Mouse (Mus musculus) small intestine, adult 2 months (tissue): Measurements from ENCODE around the gene Abcd3. TPM values are rescaled to one million over a fixed set of nuclear protein-coding genes. Genes with fewer than 3 reads are reported as not detected.
A peak's percentile ranks its signal among the peaks of the same experiment; 100 is the strongest.

Source experiments
- H3K27ac ChIP-seq: fragments of 200-500 bp; 2 replicates; pipeline ENCODE4 v1.5.1; 2012; ENCODE audit warnings: low read depth, low read length, control low read depth, inconsistent platforms; ENCODE audit not compliant: insufficient read depth
- H3K27me3 ChIP-seq: fragments of 200-500 bp; 2 replicates; pipeline ENCODE4 v1.6.1; 2012; ENCODE audit warnings: mild to moderate bottlenecking, moderate library complexity, low read length, inconsistent platforms; ENCODE audit not compliant: control insufficient read depth, insufficient read depth
- H3K36me3 ChIP-seq: fragments of 200-500 bp; 2 replicates; pipeline ENCODE4 v1.6.1; 2012; ENCODE audit warnings: mild to moderate bottlenecking, low read length, control low read depth, inconsistent platforms; ENCODE audit not compliant: control insufficient read depth, insufficient read depth
- H3K4me1 ChIP-seq: fragments of 200-500 bp; 2 replicates; pipeline ENCODE4 v1.6.1; 2012; ENCODE audit warnings: low read length, inconsistent platforms, mixed read lengths; ENCODE audit not compliant: control insufficient read depth, insufficient read depth, insufficient read length
- H3K4me3 ChIP-seq: fragments of 200-500 bp; 2 replicates; pipeline ENCODE4 v1.5.1; 2012; ENCODE audit warnings: low read depth, mild to moderate bottlenecking, control low read depth, inconsistent platforms, low read length, moderate library complexity
- CTCF ChIP-seq: fragments of 200-500 bp; IDR thresholded peaks from 2 replicates; pipeline ENCODE4 v1.5.1; 2012; ENCODE audit warnings: low read depth, mild to moderate bottlenecking, control low read depth, inconsistent platforms, low read length, moderate library complexity, mixed read lengths; ENCODE audit not compliant: insufficient replicate concordance, insufficient read length; ENCODE audit errors: extremely low read depth
- POLR2A ChIP-seq: fragments of 200-500 bp; IDR thresholded peaks from 2 replicates; pipeline ENCODE4 v1.6.1; 2012; ENCODE audit warnings: low read depth, mild to moderate bottlenecking, control low read depth, inconsistent platforms, low read length, moderate library complexity
- WGBS: fragments of 180-500 bp; shearing (Covaris S2); methylation state at CpG from one replicate; pipeline ENCODE4 v1.1.7; 2018; 5-methylcytosine and 5-hydroxymethylcytosine counted together
- polyA plus RNA-seq: library from polyadenylated mRNA; depleted of rRNA; stranded (reverse); fragments of >200 nt; gene quantifications from 2 replicates; pipeline ENCODE4 v1.2.3, GENCODE M21; 2012

Abcd3 gene
- polyA plus RNA-seq, 1 experiment: 13.0 TPM

DNA sequence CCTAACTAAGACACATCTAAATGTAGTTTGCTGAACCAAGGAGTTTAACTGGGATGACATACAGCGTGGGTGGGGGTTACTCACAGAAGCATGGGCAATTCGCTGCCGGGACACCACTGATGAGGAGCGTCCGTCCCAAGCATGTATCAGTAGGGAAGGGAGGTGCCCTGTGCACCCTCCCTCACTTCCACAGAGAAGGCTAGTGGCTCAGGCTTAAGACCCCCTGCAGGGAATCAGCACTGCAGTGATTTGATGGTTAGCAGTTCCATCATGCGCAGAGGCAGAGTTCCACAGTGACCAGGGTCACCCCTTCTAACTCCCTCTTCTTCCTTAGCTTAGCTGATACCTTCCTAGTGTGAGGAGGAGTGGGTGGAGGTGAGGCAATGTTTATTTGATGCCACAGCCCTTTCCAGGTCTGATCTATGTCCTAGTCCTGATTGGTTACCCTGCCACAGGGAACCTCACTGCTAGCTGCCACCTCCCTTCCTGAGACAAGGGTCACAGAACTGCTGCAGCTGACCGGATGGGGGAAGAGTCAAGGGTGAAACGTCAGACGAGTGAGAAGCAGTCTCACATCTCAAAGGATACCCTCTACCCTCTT lies 76.3 kb downstream of the Abcd3 start:
- no peak for TF ChIP-seq CTCF
- no peak for TF ChIP-seq POLR2A
- Histone ChIP-seq H3K4me3 (no peak overlapping the region), H3K4me1 (peaks cover 10% of the 10 kb centered on the region; the same call in 1 of the 2 replicates), H3K36me3 (0 out of 2 replicates have a peak, but pooled peaks cover 3% of the 10 kb centered on the region), H3K27ac (no peak overlapping the region), H3K27me3 (no peaks in the 10 kb centered on the region)
- WGBS: 77% methylated on average over 9 of the region's 9 CpGs

DNA sequence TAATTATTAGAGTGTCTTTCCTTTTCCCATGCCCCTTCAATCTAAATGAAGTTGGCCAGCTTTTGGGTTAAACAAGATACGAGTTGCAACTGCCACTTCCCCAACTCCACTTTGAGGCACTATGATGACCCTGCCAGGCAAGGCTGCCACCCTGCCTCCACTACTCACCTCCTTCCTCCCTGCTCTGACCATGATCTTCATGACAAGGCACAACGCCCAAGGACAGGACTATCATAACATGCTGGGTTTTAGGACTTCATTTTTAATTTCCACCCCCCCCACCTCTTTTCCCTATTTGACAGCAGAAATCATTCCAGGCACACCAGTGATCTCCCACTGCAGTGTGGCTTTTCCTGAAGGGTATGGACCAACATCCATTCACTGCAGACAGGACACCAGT lies 77.2 kb downstream of the Abcd3 start:
- WGBS: 75% methylated on average over 2 of the region's 2 CpGs
- Histone ChIP-seq H3K27me3 (no peaks in the 10 kb centered on the region), H3K36me3 (0 out of 2 replicates have a peak, but pooled peaks cover 4% of the 10 kb centered on the region), H3K4me3 (no peak overlapping the region), H3K27ac (no peak overlapping the region), H3K4me1 (peaks cover 10% of the 10 kb centered on the region; the same call in 1 of the 2 replicates)
- no peak for TF ChIP-seq POLR2A
- TF ChIP-seq CTCF: no peak

DNA sequence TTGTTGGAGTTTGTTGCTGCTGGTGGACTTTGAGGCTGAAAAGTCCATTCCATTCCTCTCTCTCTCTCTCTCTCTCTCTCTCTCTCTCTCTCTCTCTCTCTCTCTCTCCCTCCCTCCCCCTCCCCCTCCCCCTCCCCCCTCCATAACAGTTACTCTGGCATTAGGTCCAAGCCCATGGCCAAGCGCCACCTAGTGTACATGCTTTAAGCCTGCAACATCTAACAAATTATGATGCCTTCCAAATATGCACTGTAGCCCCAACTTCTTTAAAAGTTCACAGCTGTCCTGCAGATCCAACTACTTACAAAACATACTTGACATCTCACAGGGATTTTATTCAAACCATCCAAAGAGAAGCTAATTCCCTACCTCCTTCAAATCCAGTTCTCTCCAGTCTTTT lies 77.6 kb downstream of the Abcd3 start:
- Histone ChIP-seq H3K27me3 (no peaks in the 10 kb centered on the region), H3K36me3 (peaks cover 7% of the 10 kb centered on the region), H3K4me1 (peaks cover 10% of the 10 kb centered on the region; the same call in 1 of the 2 replicates), H3K4me3 (no peak overlapping the region), H3K27ac (no peak overlapping the region)
- WGBS: 50% methylated on average over 1 of the region's 1 CpGs
- TF ChIP-seq CTCF: peak; percentile 22; the same call in 1 of the 2 replicates
- TF ChIP-seq POLR2A: no peak

DNA sequence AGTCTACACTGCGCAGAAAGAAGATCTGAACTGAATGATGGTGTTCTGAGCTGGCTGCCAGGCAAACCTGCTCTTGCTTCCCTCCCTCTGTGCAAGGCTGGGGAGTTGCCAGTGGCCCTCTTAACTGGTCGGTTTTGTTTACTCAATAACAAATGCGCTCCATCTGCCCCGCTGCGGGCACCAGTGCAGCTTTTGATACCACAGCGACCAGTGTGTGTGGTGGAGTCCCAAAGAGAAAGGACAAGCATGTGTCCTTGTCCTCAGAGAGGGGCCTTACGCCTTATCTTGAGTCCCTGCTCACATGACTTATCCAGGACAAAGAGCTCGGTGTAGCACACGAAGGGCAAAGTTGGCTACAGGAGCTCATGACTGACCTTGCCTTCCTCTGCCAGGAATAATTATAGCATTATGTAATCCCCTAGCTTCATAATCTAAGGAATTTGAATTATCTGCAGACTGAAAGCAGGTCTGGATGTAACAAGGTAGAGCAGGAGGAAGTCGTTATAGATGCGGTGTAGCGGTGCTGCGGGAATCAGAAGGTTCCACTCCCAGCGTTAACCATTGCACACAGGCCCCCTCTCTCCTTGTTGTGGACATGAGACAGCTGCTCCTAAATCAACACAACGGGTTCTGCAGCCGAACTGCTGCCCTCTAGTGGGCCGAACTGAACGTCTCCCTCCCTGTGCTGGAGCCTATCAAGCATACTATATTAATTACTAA lies 78.9 kb downstream of the Abcd3 start:
- Histone ChIP-seq H3K4me3 (no peak overlapping the region), H3K27me3 (no peaks in the 10 kb centered on the region), H3K36me3 (peaks cover 9% of the 10 kb centered on the region), H3K27ac (peak overlapping the region; percentile 48), H3K4me1 (peaks cover 10% of the 10 kb centered on the region; the same call in 1 of the 2 replicates)
- WGBS: 13% methylated on average over 18 of the region's 18 CpGs
- peak; percentile 90 for TF ChIP-seq CTCF
- TF ChIP-seq POLR2A: no peak

DNA sequence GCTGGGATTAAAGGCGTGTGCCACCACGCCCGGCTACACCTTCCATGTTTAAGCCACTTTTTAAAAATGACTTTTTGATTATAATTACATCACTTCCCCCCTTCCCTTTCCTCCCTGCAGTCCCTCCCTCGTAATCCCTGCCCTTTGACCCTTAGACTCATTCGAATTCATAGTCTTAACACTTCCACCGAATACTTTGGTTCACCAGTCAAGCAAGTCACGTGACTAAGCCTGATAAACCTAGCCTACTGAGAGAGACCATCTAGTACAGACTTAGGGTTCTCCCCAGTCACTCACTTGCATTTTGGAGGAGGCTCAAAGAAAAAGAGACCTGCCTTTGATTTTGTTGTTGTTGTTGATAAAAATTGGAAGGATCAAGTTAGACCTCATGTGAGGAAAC lies 79.6 kb downstream of the Abcd3 start:
- H3K27ac ChIP-seq: peak overlapping the region; percentile 48
- no peaks in the 10 kb centered on the region for H3K27me3 ChIP-seq
- peaks cover 9% of the 10 kb centered on the region for H3K36me3 ChIP-seq
- no peak for TF ChIP-seq POLR2A
- TF ChIP-seq CTCF: no peak
- peaks cover 10% of the 10 kb centered on the region; the same call in 1 of the 2 replicates for H3K4me1 ChIP-seq
- WGBS: 48% methylated on average over 7 of the region's 7 CpGs
- no peak overlapping the region for H3K4me3 ChIP-seq

DNA sequence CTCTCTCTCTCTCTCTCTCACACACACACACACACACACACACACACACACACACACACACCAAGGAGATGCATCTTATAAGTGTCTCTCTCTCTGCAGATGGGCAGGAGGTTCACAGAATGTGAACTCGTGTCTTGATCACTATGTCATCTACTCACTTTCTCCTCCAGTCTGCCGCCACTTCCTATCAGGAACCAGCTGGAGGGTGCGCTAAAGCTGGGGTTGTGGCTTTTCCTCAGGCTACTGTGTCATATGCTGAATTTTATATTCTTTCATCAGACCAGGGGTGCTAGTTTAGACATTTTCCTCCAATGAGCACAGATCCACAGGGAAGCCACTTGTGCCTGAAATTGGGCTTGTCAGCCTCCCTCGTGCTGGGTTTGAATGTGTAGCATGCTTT lies 85.4 kb downstream of the Abcd3 start:
- WGBS: 75% methylated on average over 4 of the region's 4 CpGs
- no peaks in the 10 kb centered on the region for H3K27me3 ChIP-seq
- TF ChIP-seq CTCF (no peak), POLR2A (no peak)

DNA sequence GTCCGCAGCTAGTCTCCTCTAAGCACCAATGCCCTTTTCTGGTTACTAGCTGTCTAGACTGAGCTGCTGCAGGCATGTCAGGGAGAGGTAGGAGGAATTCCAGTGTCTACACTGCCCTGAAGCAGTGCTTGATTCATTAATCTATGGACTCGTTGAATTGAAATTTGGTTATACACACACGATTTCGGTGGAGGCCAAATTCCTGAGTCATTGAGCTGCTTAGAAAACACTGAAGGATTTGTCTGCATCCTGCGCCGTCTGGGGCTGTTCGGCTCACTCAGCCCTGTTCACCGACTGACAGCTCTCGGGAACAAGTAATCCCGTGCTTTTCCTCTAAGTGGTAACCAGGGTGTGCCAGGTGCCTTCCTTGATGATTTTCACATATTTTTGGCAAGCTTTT lies 89.5 kb downstream of the Abcd3 start:
- WGBS: 85% methylated on average over 10 of the region's 10 CpGs
- Histone ChIP-seq H3K36me3 (peaks cover 6% of the 10 kb centered on the region), H3K4me3 (peak overlapping the region; percentile 34; the same call in 1 of the 2 replicates), H3K27ac (0 out of 2 replicates have a peak overlapping the region, but pooled peaks have one; percentile 5), H3K4me1 (peaks cover 13% of the 10 kb centered on the region; the same call in 1 of the 2 replicates), H3K27me3 (no peaks in the 10 kb centered on the region)
- TF ChIP-seq POLR2A (no peak), CTCF (no peak)

More for the DNA sequence above, 85.4 kb downstream of the Abcd3 start:
- Histone ChIP-seq H3K4me1 (no peaks in the 10 kb centered on the region), H3K27ac (no peak overlapping the region), H3K36me3 (peaks cover 15% of the 10 kb centered on the region), H3K4me3 (no peak overlapping the region)

DNA sequence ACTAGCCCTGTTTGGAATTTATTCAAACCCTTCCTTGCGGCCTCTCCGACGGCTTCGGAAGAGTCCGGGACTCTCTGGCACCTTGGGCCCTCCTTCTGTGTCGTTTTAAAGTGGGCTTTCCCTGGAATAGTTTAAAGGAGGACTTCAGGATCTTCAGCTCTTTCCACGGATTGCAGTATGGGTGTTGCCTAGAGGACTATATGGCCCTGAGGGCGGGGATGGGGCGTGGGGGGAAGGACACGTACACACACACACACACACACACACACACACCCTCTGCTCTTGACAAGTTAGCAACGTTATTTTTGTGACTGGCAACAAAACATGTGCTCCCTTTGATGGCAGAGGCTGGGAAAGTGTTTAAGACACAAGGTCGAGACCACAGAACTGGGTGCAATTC lies 90.5 kb downstream of the Abcd3 start:
- H3K4me3 ChIP-seq: peak overlapping the region; percentile 65
- H3K4me1 ChIP-seq: peaks cover 13% of the 10 kb centered on the region; the same call in 1 of the 2 replicates
- TF ChIP-seq POLR2A: no peak
- no peak for TF ChIP-seq CTCF
- H3K27me3 ChIP-seq: no peaks in the 10 kb centered on the region
- 37% methylated on average over 12 of the region's 12 CpGs for WGBS
- H3K27ac ChIP-seq: peak overlapping the region; percentile 62
- H3K36me3 ChIP-seq: 0 out of 2 replicates have a peak, but pooled peaks cover under 1% of the 10 kb centered on the region
